Mouse (Mus musculus): ENCODE data around the gene Rbms3. TPM values are rescaled to one million over a fixed set of nuclear protein-coding genes. Genes with fewer than 3 reads are reported as not detected.
A peak's percentile ranks its signal among the peaks of the same experiment; 100 is the strongest.

Gene Rbms3
- polyA plus RNA-seq, 1 experiment from 2014 or later = 15.2 TPM

- DNase-seq (ENCODE audit: low spot score) = peak; percentile 32
These were observed 1076.5 kb downstream of the Rbms3 start for GRCm38 (mm10) chr9:116553181-116553580.

- DNase-seq (ENCODE audit: low spot score) = no peak
These were observed 1083.6 kb downstream of the Rbms3 start for GRCm38 (mm10) chr9:116546156-116546555.

- no peak for DNase-seq (ENCODE audit: low spot score)
These were observed 1086.9 kb downstream of the Rbms3 start for GRCm38 (mm10) chr9:116542793-116543192.

- DNase-seq (ENCODE audit: low spot score) = peak; percentile 9
These were observed 1087.7 kb downstream of the Rbms3 start for GRCm38 (mm10) chr9:116541976-116542375.

GRCm38 (mm10) chr9:116535709-116536108, 1094.0 kb downstream of the Rbms3 start:
- DNase-seq (ENCODE audit: low spot score) = peak; percentile 23

- no peak for DNase-seq (ENCODE audit: low spot score)
These were observed 1096.3 kb downstream of the Rbms3 start for GRCm38 (mm10) chr9:116533381-116533780.

- DNase-seq (ENCODE audit: low spot score) = no peak
These were observed 1098.6 kb downstream of the Rbms3 start for GRCm38 (mm10) chr9:116531121-116531520.

- DNase-seq (ENCODE audit: low spot score) = no peak
These were observed 1105.3 kb downstream of the Rbms3 start for GRCm38 (mm10) chr9:116524386-116524785.
